9 mouse cellular contexts compared by ENCODE assay signal in genomic region chr2:61295261-61295964, GRCm38 (mm10).
DNase-seq lines count a peak whose midpoint lies in the region; ATAC-seq and TF ChIP-seq lines count a peak whose summit lies in the region.
"Had no signal": no experiment of that assay in that cellular context is flagged by ENCODE, and none has a peak within 500 bp of the region (broad histone marks: within the 10 kb centered on the region; RNA-seq: fewer than 3 reads in every experiment).

No protein-coding gene starts in this region.

- H3K27me3 ChIP-seq in embryonic facial prominence, embryonic 14.5 days (replicated peaks; ENCODE audit: control insufficient read depth, insufficient read depth, low read length) = no peaks in the 10 kb centered on the region
- H3K27me3 ChIP-seq in embryonic facial prominence, embryonic 10.5 days (replicated peaks; ENCODE audit: low read depth, poor library complexity, severe bottlenecking) = no peaks in the 10 kb centered on the region
- no peaks in the 10 kb centered on the region for H3K27me3 ChIP-seq in heart, embryonic 15.5 days
- no peaks in the 10 kb centered on the region for H3K27me3 ChIP-seq in lung, postnatal 0 days (replicated peaks; ENCODE audit: insufficient read depth, low read length)
- no peaks in the 10 kb centered on the region for H3K27me3 ChIP-seq in hindbrain, embryonic 16.5 days (replicated peaks; ENCODE audit: control insufficient read depth, insufficient read depth, low read length)
- no peaks in the 10 kb centered on the region for H3K27me3 ChIP-seq in forebrain, embryonic 11.5 days (ENCODE audit: control insufficient read depth, insufficient read depth, low read length)

- H3K9me3 ChIP-seq in embryonic facial prominence, embryonic 14.5 days (ENCODE audit: control insufficient read depth, low read length) = no peaks in the 10 kb centered on the region
- H3K9me3 ChIP-seq in embryonic facial prominence, embryonic 10.5 days = no peaks in the 10 kb centered on the region
- H3K9me3 ChIP-seq in heart, embryonic 15.5 days (replicated peaks) = no peaks in the 10 kb centered on the region
- H3K9me3 ChIP-seq in lung, postnatal 0 days (ENCODE audit: low read length) = no peaks in the 10 kb centered on the region
- H3K9me3 ChIP-seq in hindbrain, embryonic 16.5 days (ENCODE audit: control insufficient read depth, low read length) = no peaks in the 10 kb centered on the region
- H3K9me3 ChIP-seq in forebrain, embryonic 11.5 days (ENCODE audit: control insufficient read depth, low read length) = no peaks in the 10 kb centered on the region

- peaks cover 7% of the 10 kb centered on the region; the same call in 1 of the 2 replicates for H3K4me1 ChIP-seq in embryonic facial prominence, embryonic 14.5 days (ENCODE audit: control insufficient read depth, insufficient read depth, low read length)
- H3K4me1 ChIP-seq in embryonic facial prominence, embryonic 10.5 days = peaks cover 6% of the 10 kb centered on the region
- H3K4me1 ChIP-seq in heart, embryonic 15.5 days (replicated peaks) = peaks cover 2% of the 10 kb centered on the region; the same call in 1 of the 2 replicates
- H3K4me1 ChIP-seq in lung, postnatal 0 days (ENCODE audit: insufficient read depth, low read depth, low read length) = no peaks in the 10 kb centered on the region
- no peaks in the 10 kb centered on the region for H3K4me1 ChIP-seq in hindbrain, embryonic 16.5 days (ENCODE audit: control insufficient read depth, insufficient read depth, low read depth, low read length)
- no peaks in the 10 kb centered on the region for H3K4me1 ChIP-seq in forebrain, embryonic 11.5 days (replicated peaks; ENCODE audit: control insufficient read depth, insufficient read depth, low read length)

- no peak for TF ChIP-seq CTCF in lung, postnatal 0 days (IDR thresholded peaks at IDR 0.05)

- DNase-seq in embryonic facial prominence, embryonic 14.5 days (ENCODE audit: low spot score) = peak; percentile 28
- DNase-seq in embryonic facial prominence, embryonic 10.5 days (ENCODE audit: low spot score) = no peak
- peak; percentile 59 for DNase-seq in adrenal gland, postnatal 10 days
- peak; percentile 79 for DNase-seq in lung, postnatal 0 days (ENCODE audit: low spot score)
- no peak for DNase-seq in embryo, embryonic 11 days
- no peak for DNase-seq in forebrain, embryonic 11.5 days (ENCODE audit: low spot score)
- DNase-seq: gastrocnemius, postnatal 14 days had no signal

- peak; percentile 93 for TF ChIP-seq EP300 in lung, postnatal 0 days (IDR thresholded peaks at IDR 0.05)

- no peak overlapping the region for H3K4me3 ChIP-seq in embryonic facial prominence, embryonic 14.5 days (ENCODE audit: low read depth, low read length)
- H3K4me3 ChIP-seq in embryonic facial prominence, embryonic 10.5 days = no peak overlapping the region
- no peak overlapping the region for H3K4me3 ChIP-seq in heart, embryonic 15.5 days
- H3K4me3 ChIP-seq in lung, postnatal 0 days (ENCODE audit: low read depth, low read length) = no peak overlapping the region
- H3K4me3 ChIP-seq in hindbrain, embryonic 16.5 days (ENCODE audit: low read length) = no peak overlapping the region
- no peak overlapping the region for H3K4me3 ChIP-seq in forebrain, embryonic 11.5 days (ENCODE audit: low read depth, low read length)

- 37% methylated on average over 6 of the region's 6 CpGs for WGBS in embryonic facial prominence, embryonic 14.5 days
- 54% methylated on average over 6 of the region's 6 CpGs for WGBS in embryonic facial prominence, embryonic 10.5 days
- WGBS in heart, embryonic 15.5 days = 36% methylated on average over 6 of the region's 6 CpGs
- WGBS in lung, postnatal 0 days = 25% methylated on average over 6 of the region's 6 CpGs
- WGBS in hindbrain, embryonic 16.5 days = 71% methylated on average over 6 of the region's 6 CpGs
- 62% methylated on average over 6 of the region's 6 CpGs for WGBS in forebrain, embryonic 11.5 days

- no peak overlapping the region for H3K4me2 ChIP-seq in embryonic facial prominence, embryonic 14.5 days (ENCODE audit: low read depth, low read length)
- H3K4me2 ChIP-seq in heart, embryonic 15.5 days = no peak overlapping the region
- no peak overlapping the region for H3K4me2 ChIP-seq in lung, postnatal 0 days (replicated peaks; ENCODE audit: low read depth, low read length)
- no peak overlapping the region for H3K4me2 ChIP-seq in hindbrain, embryonic 16.5 days (ENCODE audit: low read length)
- H3K4me2 ChIP-seq in forebrain, embryonic 11.5 days (ENCODE audit: low read depth, low read length, severe bottlenecking) = no peak overlapping the region

- no peak for ATAC-seq in embryonic facial prominence, embryonic 14.5 days (ENCODE audit: low read depth)
- peak; percentile 67; the same call in 1 of the 2 replicates for ATAC-seq in heart, embryonic 15.5 days (replicated peaks; ENCODE audit: insufficient number of reproducible peaks, insufficient read depth, low FRiP score, low read depth)
- ATAC-seq in lung, postnatal 0 days = peak; percentile 77
- ATAC-seq in hindbrain, embryonic 16.5 days = no peak
- ATAC-seq in forebrain, embryonic 11.5 days (replicated peaks; ENCODE audit: low FRiP score) = no peak

- H3K36me3 ChIP-seq in embryonic facial prominence, embryonic 14.5 days (ENCODE audit: control insufficient read depth, insufficient read depth, low read length) = no peaks in the 10 kb centered on the region
- H3K36me3 ChIP-seq in embryonic facial prominence, embryonic 10.5 days (replicated peaks) = no peaks in the 10 kb centered on the region
- no peaks in the 10 kb centered on the region for H3K36me3 ChIP-seq in heart, embryonic 15.5 days
- no peaks in the 10 kb centered on the region for H3K36me3 ChIP-seq in lung, postnatal 0 days (ENCODE audit: insufficient read depth, low read length)
- H3K36me3 ChIP-seq in hindbrain, embryonic 16.5 days (ENCODE audit: control insufficient read depth, insufficient read depth, low read length) = no peaks in the 10 kb centered on the region
- no peaks in the 10 kb centered on the region for H3K36me3 ChIP-seq in forebrain, embryonic 11.5 days (ENCODE audit: control insufficient read depth, insufficient read depth, low read length)

- H3K27ac ChIP-seq in embryonic facial prominence, embryonic 14.5 days (replicated peaks; ENCODE audit: low read depth, low read length) = no peak overlapping the region
- H3K27ac ChIP-seq in embryonic facial prominence, embryonic 10.5 days (replicated peaks) = no peak overlapping the region
- peak overlapping the region; percentile 52; the same call in 1 of the 2 replicates for H3K27ac ChIP-seq in heart, embryonic 15.5 days
- H3K27ac ChIP-seq in lung, postnatal 0 days (ENCODE audit: low read length) = 0 out of 2 replicates have a peak overlapping the region, but pooled peaks have one; percentile 11
- H3K27ac ChIP-seq in hindbrain, embryonic 16.5 days (ENCODE audit: low read depth, low read length) = no peak overlapping the region
- H3K27ac ChIP-seq in forebrain, embryonic 11.5 days (ENCODE audit: low read depth, low read length) = no peak overlapping the region

- no peak overlapping the region for H3K9ac ChIP-seq in embryonic facial prominence, embryonic 14.5 days (ENCODE audit: low read depth, low read length)
- H3K9ac ChIP-seq in heart, embryonic 15.5 days = no peak overlapping the region
- H3K9ac ChIP-seq in lung, postnatal 0 days (replicated peaks; ENCODE audit: low read depth) = no peak overlapping the region
- H3K9ac ChIP-seq in hindbrain, embryonic 16.5 days (ENCODE audit: low read depth, low read length) = no peak overlapping the region
- no peak overlapping the region for H3K9ac ChIP-seq in forebrain, embryonic 11.5 days (ENCODE audit: low read length)

Comparison
In these comparisons a context has a peak if more than half of its experiments do, and no peak if none do; other contexts are left out.
1. DNase-seq: peak in embryonic facial prominence, embryonic 14.5 days (single experiment), adrenal gland, postnatal 10 days (single experiment) and lung, postnatal 0 days (single experiment); none in embryonic facial prominence, embryonic 10.5 days (single experiment), embryo, embryonic 11 days (single experiment) and forebrain, embryonic 11.5 days (single experiment).
2. ATAC-seq: peak in heart, embryonic 15.5 days (single experiment) and lung, postnatal 0 days (single experiment); none in embryonic facial prominence, embryonic 14.5 days (single experiment), hindbrain, embryonic 16.5 days (single experiment) and forebrain, embryonic 11.5 days (single experiment).
3. H3K27ac ChIP-seq: peak in heart, embryonic 15.5 days (single experiment) and lung, postnatal 0 days (single experiment); none in embryonic facial prominence, embryonic 14.5 days (single experiment), embryonic facial prominence, embryonic 10.5 days (single experiment), hindbrain, embryonic 16.5 days (single experiment) and forebrain, embryonic 11.5 days (single experiment).